Mouse (Mus musculus) lung, adult 2 months (tissue): ENCODE measurements around the gene Ccdc13. TPM values are rescaled to one million over a fixed set of nuclear protein-coding genes. Genes with fewer than 3 reads are reported as not detected.

Experiments
- DNase-seq: peaks from one replicate; pipeline ENCODE4 v3.0.0; 2022
- H3K4me1 ChIP-seq: fragments of 200-500 bp; 2 replicates; pipeline ENCODE4 v1.6.1; 2011; ENCODE audit warnings: low read length; ENCODE audit not compliant: control insufficient read depth, insufficient read depth
- H3K4me3 ChIP-seq: fragments of 200-500 bp; replicated peaks from 2 replicates; pipeline ENCODE3; 2011; ENCODE audit warnings: low read depth, mild to moderate bottlenecking, control low read depth, low read length; ENCODE audit errors: extremely low read depth
- CTCF ChIP-seq: fragments of 200-500 bp; IDR thresholded peaks from 2 replicates; pipeline ENCODE4 v1.5.1; 2011; ENCODE audit warnings: mild to moderate bottlenecking, low read length, control low read depth; ENCODE audit not compliant: insufficient read depth
- POLR2A ChIP-seq: fragments of 200-500 bp; IDR thresholded peaks from 2 replicates; pipeline ENCODE4 v1.6.1; 2011; ENCODE audit warnings: low read depth, mild to moderate bottlenecking, control low read depth, low read length, borderline replicate concordance; ENCODE audit errors: extremely low read depth
- WGBS: fragments of 180-500 bp; shearing (Covaris S2); methylation state at CpG from one replicate; pipeline ENCODE4 v1.1.7; 2018; 5-methylcytosine and 5-hydroxymethylcytosine counted together
- polyA plus RNA-seq: library from polyadenylated mRNA; depleted of rRNA; stranded (reverse); fragments of >200 nt; gene quantifications from 2 replicates; pipeline ENCODE4 v1.2.3, GENCODE M21; 2012; rRNA removed

The Ccdc13 gene
- polyA plus RNA-seq, 1 experiment, result 5.1 TPM

DNA sequence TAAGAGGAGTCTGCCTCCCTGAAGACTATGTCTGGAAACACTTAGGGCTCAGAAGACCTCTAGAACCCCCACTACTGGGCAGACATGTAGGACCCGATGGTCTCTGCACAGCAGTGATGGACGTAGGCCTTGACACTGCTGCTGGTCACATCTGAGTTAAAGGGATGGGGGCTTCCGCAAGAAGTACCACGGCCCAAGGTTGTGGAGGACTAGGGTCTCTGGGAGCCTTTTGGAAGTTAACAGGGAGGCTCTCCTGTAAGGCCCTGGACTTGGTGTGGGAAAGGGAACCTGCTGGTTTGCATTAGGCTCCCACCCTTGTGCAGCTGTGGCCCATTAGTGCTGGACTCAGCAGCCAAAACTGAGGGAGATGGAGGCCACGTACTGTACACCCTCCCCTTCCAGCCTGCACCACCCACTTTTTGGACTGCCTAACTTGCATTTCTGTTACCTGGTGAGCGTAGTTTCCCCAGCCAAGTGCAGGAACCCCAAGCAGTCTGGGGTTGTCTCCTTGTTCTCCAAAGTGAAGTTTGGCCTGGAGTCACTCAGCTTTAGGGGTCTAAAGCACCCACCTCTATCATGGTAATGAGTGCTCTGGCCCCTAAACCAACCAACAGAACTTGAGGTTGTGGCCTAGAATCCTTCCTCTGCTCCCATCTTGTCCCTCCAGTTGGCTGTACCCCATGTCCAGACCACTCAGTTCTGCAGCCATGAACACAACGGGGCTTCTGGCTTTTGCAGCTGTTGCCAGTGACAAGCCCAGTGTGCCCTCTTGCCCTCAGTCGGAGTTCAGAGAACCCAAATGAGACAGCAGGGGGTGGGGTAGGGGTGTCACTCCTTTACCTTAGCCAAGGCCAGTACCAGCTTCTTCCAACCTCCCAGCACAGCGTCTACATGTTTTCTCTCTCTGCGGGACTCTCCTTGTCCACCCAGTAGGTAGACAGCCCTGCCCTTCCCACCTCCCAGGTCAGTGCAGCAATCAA, 81.1 kb downstream of the Ccdc13 start:
- DNase-seq, result no peak
- 51% methylated on average over 10 of the region's 10 CpGs for WGBS
- H3K4me1 ChIP-seq, result peaks cover 6% of the 10 kb centered on the region
- H3K4me3 ChIP-seq, result no peak overlapping the region
- TF ChIP-seq CTCF (no peak), POLR2A (no peak)

DNA sequence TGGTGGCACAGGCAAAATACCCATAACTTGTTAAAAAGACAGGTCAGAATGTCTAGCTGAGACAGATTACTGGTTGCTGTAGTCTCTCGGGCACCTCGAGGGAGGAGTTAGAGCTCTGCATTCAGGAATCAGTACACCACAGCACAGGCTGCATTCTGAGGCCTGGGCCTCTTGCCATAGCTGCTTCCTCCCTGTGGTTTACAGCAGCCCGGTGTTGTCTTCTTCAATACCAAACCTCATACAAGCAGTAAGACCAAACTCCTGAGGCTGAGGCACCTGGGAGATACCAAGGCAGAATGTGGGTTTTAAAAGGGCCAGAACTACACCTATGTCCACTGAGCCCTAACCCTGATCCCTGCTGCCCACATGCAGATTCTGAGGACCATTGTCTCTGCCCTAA, 81.8 kb downstream of the Ccdc13 start:
- 15% methylated on average over 3 of the region's 3 CpGs for WGBS
- Histone ChIP-seq H3K4me1 (peaks cover 6% of the 10 kb centered on the region), H3K4me3 (no peak overlapping the region)
- no peak for TF ChIP-seq CTCF
- no peak for DNase-seq

DNA sequence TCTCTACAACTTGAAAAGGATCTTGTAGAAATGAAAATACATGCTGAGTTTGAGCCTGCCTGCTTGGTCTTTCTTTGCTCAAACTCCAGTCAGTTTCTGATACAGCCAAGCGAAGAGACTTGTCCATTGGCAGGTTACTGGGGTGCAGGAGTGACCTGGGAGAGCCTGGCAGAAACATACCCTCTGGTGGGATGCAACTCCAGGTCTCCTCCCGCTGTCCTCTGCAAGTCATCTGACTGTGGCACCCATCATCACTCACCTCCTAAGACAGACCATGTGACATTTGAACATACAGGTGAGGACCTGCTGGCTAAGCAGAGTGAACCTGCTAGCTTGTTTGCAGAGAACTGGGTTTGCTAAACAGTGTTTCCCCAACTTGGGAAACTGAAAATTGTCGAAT, 82.5 kb downstream of the Ccdc13 start:
- no peak for TF ChIP-seq CTCF
- no peak for DNase-seq
- Histone ChIP-seq H3K4me1 (peaks cover 6% of the 10 kb centered on the region), H3K4me3 (no peak overlapping the region)
- WGBS, result 86% methylated on average over 3 of the region's 3 CpGs

DNA sequence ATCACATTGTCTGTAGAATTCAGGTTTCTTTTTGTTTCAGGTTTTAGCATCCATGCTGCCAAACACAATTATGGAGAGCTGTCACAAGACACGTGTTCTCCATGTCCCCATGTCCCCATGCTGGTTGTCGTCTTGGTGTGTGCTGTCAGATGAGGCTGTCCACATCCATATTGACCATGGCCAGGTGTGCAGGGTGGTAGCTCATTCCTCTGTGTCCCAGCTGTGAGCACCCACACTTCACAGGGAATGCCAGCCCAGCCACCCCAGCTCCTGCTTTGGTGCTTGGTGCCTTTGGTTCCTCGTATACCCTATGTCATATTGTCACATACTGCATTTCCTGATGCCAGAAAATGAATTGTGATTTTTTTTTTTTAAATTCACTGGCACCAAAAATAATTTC, 84.6 kb downstream of the Ccdc13 start:
- WGBS, result 88% methylated on average over 3 of the region's 3 CpGs
- no peak for DNase-seq
- no peak overlapping the region for H3K4me3 ChIP-seq
- H3K4me1 ChIP-seq, result peaks cover 3% of the 10 kb centered on the region; the same call in 1 of the 2 replicates
- TF ChIP-seq CTCF (no peak), POLR2A (no peak)

DNA sequence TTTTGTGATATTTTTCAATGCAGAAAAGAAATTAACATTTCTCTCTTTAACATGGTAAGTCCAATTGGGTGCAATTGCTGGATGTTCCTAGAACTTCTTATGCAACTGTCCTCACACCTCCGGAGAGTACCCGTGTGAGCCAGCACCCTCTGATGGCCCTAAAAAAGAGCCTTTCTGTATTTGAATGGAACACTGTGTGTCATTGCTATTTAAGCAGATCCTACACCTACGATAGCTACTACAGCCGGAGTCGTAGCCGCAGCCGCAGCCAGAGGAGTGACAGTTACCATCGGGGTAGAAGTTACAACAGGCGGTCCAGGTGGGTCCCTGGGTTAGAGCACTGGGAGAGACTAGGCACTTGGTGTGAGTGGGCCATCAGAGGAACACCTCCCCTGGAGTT, 86.5 kb downstream of the Ccdc13 start:
- Histone ChIP-seq H3K4me1 (no peaks in the 10 kb centered on the region), H3K4me3 (no peak overlapping the region)
- WGBS, result 95% methylated on average over 9 of the region's 9 CpGs
- TF ChIP-seq POLR2A (no peak), CTCF (no peak)
- no peak for DNase-seq

Other genes with a start within 250 kb of the Ccdc13 start
- 0.66 and 0.72 TPM in 2 replicates for gene Lyzl4, start 197.4 kb downstream of the Ccdc13 start, polyA plus RNA-seq
- gene Vipr1, start 196.7 kb downstream of the Ccdc13 start, polyA plus RNA-seq, result 2.2 and 2.6 TPM in 2 replicates
- gene Sec22c, start 134.0 kb downstream of the Ccdc13 start, polyA plus RNA-seq, result 8.9 and 9.9 TPM in 2 replicates
- 18.4 and 22.2 TPM in 2 replicates for gene Ss18l2, start 129.1 kb downstream of the Ccdc13 start, polyA plus RNA-seq
- 36.6 and 48.6 TPM in 2 replicates for gene Nktr, start 120.3 kb downstream of the Ccdc13 start, polyA plus RNA-seq
- gene Zfp651, start 80.1 kb downstream of the Ccdc13 start, polyA plus RNA-seq, result 26.8 and 46.2 TPM in 2 replicates
- 0.49 and 4.4 TPM in 2 replicates for gene Klhl40, start 61.9 kb downstream of the Ccdc13 start, polyA plus RNA-seq
- gene Hhatl, start 47.0 kb downstream of the Ccdc13 start, polyA plus RNA-seq, result 7.4 and 11.0 TPM in 2 replicates
- gene Higd1a, start 18.9 kb upstream of the Ccdc13 start, polyA plus RNA-seq, result 11.6 and 24.4 TPM in 2 replicates
- 43.2 and 46.8 TPM in 2 replicates for gene Ackr2, start 58.9 kb upstream of the Ccdc13 start, polyA plus RNA-seq
- 0.90 and 1.1 TPM in 2 replicates for gene Cyp8b1, start 76.8 kb upstream of the Ccdc13 start, polyA plus RNA-seq
- 5.8 and 8.4 TPM in 2 replicates for gene Fam198a, start 111.5 kb upstream of the Ccdc13 start, polyA plus RNA-seq
- gene Pomgnt2, start 157.6 kb upstream of the Ccdc13 start, polyA plus RNA-seq, result 14.5 and 14.8 TPM in 2 replicates